Mouse (Mus musculus): ENCODE data around the gene Bspry. TPM values are rescaled to one million over a fixed set of nuclear protein-coding genes. Genes with fewer than 3 reads are reported as not detected.
"Not testable (repeated sequence)": the region's sequence is repeated elsewhere in the genome, so short reads cannot be mapped to it uniquely, and the experiment has no call there.

The Bspry gene
- polyA plus RNA-seq, 1 experiment from 2014 or later, result 1.4 TPM

DNA sequence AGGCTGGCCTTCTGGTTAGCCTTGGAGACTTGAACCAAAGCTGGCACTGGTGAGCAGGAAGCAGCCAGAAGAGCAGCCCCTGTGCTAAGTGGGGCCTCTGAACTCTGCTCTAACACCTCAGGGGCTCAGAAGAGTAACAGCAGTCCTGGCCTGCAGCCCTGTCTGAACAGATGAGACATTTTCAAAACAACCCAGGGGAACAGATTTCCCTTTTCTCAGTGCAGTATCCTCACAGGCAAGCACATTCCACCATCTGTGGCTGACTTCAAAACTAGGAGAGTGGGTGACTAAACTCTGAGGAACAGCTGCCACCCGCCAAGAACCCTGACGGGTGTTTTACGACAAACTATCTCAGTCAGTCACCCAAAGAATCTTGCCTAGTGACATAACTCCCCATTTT is 20.8 kb upstream of the Bspry start:
- ATAC-seq (replicated peaks; ENCODE audit: insufficient number of reproducible peaks, insufficient read depth, low FRiP score, low read depth), result no peak
- WGBS, result 73% methylated on average over 3 of the region's 3 CpGs
- no peak overlapping the region for H3K9ac ChIP-seq

GRCm38 (mm10) chr4:62460348-62460747 is 19.5 kb upstream of the Bspry start:
- Histone ChIP-seq H3K4me3 (no peak overlapping the region), H3K4me2 (no peak overlapping the region), H3K9ac (no peak overlapping the region), H3K9me3 (replicated peaks) (no peaks in the 10 kb centered on the region), H3K36me3 (no peaks in the 10 kb centered on the region), H3K4me1 (replicated peaks) (no peaks in the 10 kb centered on the region), H3K27me3 (no peaks in the 10 kb centered on the region), H3K27ac (no peak overlapping the region)
- 79% methylated on average over 8 of the region's 8 CpGs for WGBS
- ATAC-seq (replicated peaks; ENCODE audit: insufficient number of reproducible peaks, insufficient read depth, low FRiP score, low read depth), result no peak

More for the DNA sequence above, 20.8 kb upstream of the Bspry start:
- no peaks in the 10 kb centered on the region for H3K27me3 ChIP-seq
- H3K4me2 ChIP-seq, result no peak overlapping the region
- no peaks in the 10 kb centered on the region for H3K36me3 ChIP-seq
- no peaks in the 10 kb centered on the region for H3K9me3 ChIP-seq (replicated peaks)
- no peak overlapping the region for H3K4me3 ChIP-seq
- no peaks in the 10 kb centered on the region for H3K4me1 ChIP-seq (replicated peaks)
- no peak overlapping the region for H3K27ac ChIP-seq

DNA sequence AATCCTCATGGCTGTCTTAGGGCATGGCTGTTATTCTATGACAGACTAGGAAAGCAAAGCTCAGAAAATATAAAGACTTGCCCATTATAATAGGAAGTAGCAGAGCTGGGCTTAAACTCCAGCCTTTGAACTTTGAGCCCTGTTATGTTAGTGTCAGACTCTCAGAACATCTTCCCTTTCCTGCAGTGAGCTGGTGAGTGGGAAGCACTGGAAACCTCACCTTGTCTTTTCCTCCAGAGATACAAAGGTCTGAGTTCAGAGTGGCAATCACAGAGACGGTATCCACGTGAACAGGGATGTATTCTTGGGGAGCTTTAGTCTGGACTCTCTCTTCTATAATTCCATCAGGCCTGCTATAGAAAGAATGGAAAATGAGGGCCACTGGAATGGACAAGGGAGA is 16.7 kb upstream of the Bspry start:
- no peak overlapping the region for H3K27ac ChIP-seq
- no peaks in the 10 kb centered on the region for H3K4me1 ChIP-seq (replicated peaks)
- no peak overlapping the region for H3K9ac ChIP-seq
- no peak for ATAC-seq (replicated peaks; ENCODE audit: insufficient number of reproducible peaks, insufficient read depth, low FRiP score, low read depth)
- no peaks in the 10 kb centered on the region for H3K36me3 ChIP-seq
- no peaks in the 10 kb centered on the region for H3K27me3 ChIP-seq
- H3K9me3 ChIP-seq (replicated peaks), result no peaks in the 10 kb centered on the region
- no peak overlapping the region for H3K4me2 ChIP-seq
- H3K4me3 ChIP-seq, result no peak overlapping the region
- WGBS, result 79% methylated on average over 2 of the region's 2 CpGs

DNA sequence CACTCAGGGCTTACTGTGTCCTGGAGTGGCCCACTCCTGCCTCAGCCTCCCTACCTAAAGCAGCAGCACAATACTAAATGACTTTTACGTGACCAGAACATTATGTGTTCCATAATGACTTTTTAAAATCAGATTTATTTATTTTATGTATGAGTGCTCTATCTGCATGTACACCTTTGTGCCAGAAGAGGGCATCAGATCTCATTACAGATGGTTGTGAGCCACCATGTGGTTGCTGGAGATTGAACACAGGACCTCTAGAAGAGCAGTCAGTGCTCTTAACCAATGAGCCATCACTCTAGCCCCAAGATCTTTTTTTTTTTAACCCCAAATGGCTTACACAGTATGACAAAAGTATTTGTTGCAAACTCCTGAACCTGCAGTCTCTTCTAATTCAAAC is 11.7 kb upstream of the Bspry start:
- ATAC-seq (replicated peaks; ENCODE audit: insufficient number of reproducible peaks, insufficient read depth, low FRiP score, low read depth), result no peak
- 86% methylated on average over 1 of the region's 1 CpGs for WGBS
- no peak overlapping the region for H3K4me2 ChIP-seq
- H3K27me3 ChIP-seq, result no peaks in the 10 kb centered on the region
- no peak overlapping the region for H3K9ac ChIP-seq
- no peaks in the 10 kb centered on the region for H3K36me3 ChIP-seq
- H3K4me1 ChIP-seq (replicated peaks), result peaks cover 5% of the 10 kb centered on the region
- no peak overlapping the region for H3K4me3 ChIP-seq
- no peak overlapping the region for H3K27ac ChIP-seq
- 0 out of 2 replicates have a peak, but pooled peaks cover 3% of the 10 kb centered on the region for H3K9me3 ChIP-seq (replicated peaks)

- WGBS, result under 1% methylated on average over 30 of the region's 30 CpGs
- Histone ChIP-seq H3K9me3 (replicated peaks) (0 out of 2 replicates have a peak, but pooled peaks cover 3% of the 10 kb centered on the region), H3K4me1 (replicated peaks) (peaks cover 5% of the 10 kb centered on the region), H3K27me3 (no peaks in the 10 kb centered on the region), H3K9ac (peak within 1 kb of the TSS; percentile 67; the same call in 1 of the 2 replicates), H3K27ac (no peak within 1 kb of the TSS), H3K36me3 (no peaks in the 10 kb centered on the region), H3K4me3 (peak within 1 kb of the TSS; percentile 78), H3K4me2 (peak within 1 kb of the TSS; percentile 95)
- peak; percentile 81 for ATAC-seq (replicated peaks; ENCODE audit: insufficient number of reproducible peaks, insufficient read depth, low FRiP score, low read depth)
Measured at GRCm38 (mm10) chr4:62470598-62471051, 9.2 kb upstream of the Bspry start, which contains the start of gene Wdr31. Gene Wdr31 (minus strand): TSS chr4:62470896.

- Histone ChIP-seq H3K4me1 (replicated peaks) (peaks cover 5% of the 10 kb centered on the region), H3K4me2 (no peak overlapping the region), H3K36me3 (no peaks in the 10 kb centered on the region), H3K9me3 (replicated peaks) (0 out of 2 replicates have a peak, but pooled peaks cover 3% of the 10 kb centered on the region), H3K27ac (no peak overlapping the region), H3K9ac (no peak overlapping the region), H3K4me3 (no peak overlapping the region), H3K27me3 (peaks cover 3% of the 10 kb centered on the region; the same call in 1 of the 2 replicates)
- WGBS, result 81% methylated on average over 2 of the region's 2 CpGs
- no peak for ATAC-seq (replicated peaks; ENCODE audit: insufficient number of reproducible peaks, insufficient read depth, low FRiP score, low read depth)
Measured at GRCm38 (mm10) chr4:62472071-62472470, 7.8 kb upstream of the Bspry start.

- Histone ChIP-seq H3K36me3 (no peaks in the 10 kb centered on the region), H3K9me3 (replicated peaks) (no peaks in the 10 kb centered on the region), H3K27ac (no peak overlapping the region), H3K4me1 (replicated peaks) (peaks cover 15% of the 10 kb centered on the region), H3K4me2 (no peak overlapping the region), H3K4me3 (no peak overlapping the region), H3K27me3 (peaks cover 12% of the 10 kb centered on the region; the same call in 1 of the 2 replicates), H3K9ac (no peak overlapping the region)
- 87% methylated on average over 2 of the region's 2 CpGs for WGBS
- no peak for ATAC-seq (replicated peaks; ENCODE audit: insufficient number of reproducible peaks, insufficient read depth, low FRiP score, low read depth)
Measured at GRCm38 (mm10) chr4:62475131-62475530, 4.7 kb upstream of the Bspry start.

DNA sequence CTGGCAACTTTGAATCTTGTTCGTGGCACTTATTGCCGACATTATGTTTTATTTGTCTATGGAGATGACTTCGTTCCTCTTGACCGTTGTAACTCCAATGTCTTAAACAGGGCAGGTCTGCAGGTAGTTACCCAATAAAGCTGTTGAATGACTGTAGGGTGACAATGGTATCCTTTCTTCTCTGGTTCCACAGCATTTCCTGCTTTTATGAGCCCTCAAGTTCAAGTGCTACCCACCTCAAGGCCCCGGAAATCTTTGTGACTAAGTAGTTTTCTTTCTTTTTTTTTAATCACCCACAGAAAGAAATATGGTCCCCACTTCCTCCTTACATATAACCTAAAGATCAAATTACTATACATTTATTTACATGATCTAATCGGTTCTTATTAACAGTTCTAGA is 4.1 kb upstream of the Bspry start:
- WGBS, result 78% methylated on average over 6 of the region's 6 CpGs
- no peak overlapping the region for H3K27ac ChIP-seq
- H3K9me3 ChIP-seq (replicated peaks), result no peaks in the 10 kb centered on the region

DNA sequence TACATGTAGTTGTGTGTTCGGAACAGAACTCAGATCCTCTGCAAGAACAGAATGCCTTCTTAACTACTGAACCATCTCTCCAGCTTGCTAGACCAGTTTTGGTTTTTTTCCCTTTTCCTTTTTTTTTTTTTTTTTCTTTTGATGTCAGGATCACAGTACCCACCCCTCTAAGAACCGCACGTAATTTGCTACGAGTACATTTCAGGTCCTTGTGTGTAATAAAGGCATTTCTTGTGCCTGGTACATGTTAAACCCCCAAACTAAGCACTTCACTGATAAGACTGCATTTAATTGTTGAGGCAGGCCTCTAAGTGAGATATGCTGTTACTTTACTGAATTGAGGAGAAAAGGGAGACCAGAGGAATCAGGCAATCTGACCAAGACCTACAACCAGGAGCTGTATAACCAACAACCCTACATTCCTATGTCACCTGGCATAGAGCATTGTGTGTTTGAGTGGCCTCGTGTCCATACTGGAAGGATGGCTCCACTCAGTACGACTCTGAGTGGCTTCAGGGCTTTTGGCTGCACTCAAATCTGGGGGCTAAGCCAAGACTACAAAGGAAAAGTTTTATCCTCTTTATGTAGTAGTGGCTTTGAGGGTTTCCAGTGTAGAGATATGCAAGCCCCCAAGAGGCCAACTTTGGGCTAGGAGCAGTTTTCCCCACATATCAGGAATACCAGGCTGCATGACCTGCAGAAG is 2.2 kb upstream of the Bspry start:
- H3K9ac ChIP-seq, result no peak overlapping the region
- H3K27me3 ChIP-seq, result peaks cover 12% of the 10 kb centered on the region; the same call in 1 of the 2 replicates
- 75% methylated on average over 6 of the region's 6 CpGs for WGBS
- ATAC-seq (replicated peaks; ENCODE audit: insufficient number of reproducible peaks, insufficient read depth, low FRiP score, low read depth), result no peak
- H3K4me1 ChIP-seq (replicated peaks), result peaks cover 11% of the 10 kb centered on the region
- H3K36me3 ChIP-seq, result no peaks in the 10 kb centered on the region
- H3K4me2 ChIP-seq, result no peak overlapping the region
- H3K27ac ChIP-seq, result no peak overlapping the region
- H3K4me3 ChIP-seq, result no peak overlapping the region
- H3K9me3 ChIP-seq (replicated peaks), result no peaks in the 10 kb centered on the region

More for the DNA sequence above, 4.1 kb upstream of the Bspry start:
- H3K36me3 ChIP-seq, result no peaks in the 10 kb centered on the region
- peaks cover 11% of the 10 kb centered on the region for H3K4me1 ChIP-seq (replicated peaks)
- ATAC-seq (replicated peaks; ENCODE audit: insufficient number of reproducible peaks, insufficient read depth, low FRiP score, low read depth), result no peak
- H3K27me3 ChIP-seq, result peaks cover 12% of the 10 kb centered on the region; the same call in 1 of the 2 replicates
- H3K4me2 ChIP-seq, result no peak overlapping the region
- no peak overlapping the region for H3K4me3 ChIP-seq
- no peak overlapping the region for H3K9ac ChIP-seq

GRCm38 (mm10) chr4:62479593-62479936 is 288 bp upstream of the Bspry start:
- ATAC-seq (replicated peaks; ENCODE audit: insufficient number of reproducible peaks, insufficient read depth, low FRiP score, low read depth); H3K36me3 ChIP-seq; H3K9ac ChIP-seq; H3K27ac ChIP-seq; H3K9me3 ChIP-seq (replicated peaks): not testable (repeated sequence)
- Histone ChIP-seq H3K4me2 (peak overlapping the region; percentile 86), H3K27me3 (peaks cover 12% of the 10 kb centered on the region; the same call in 1 of the 2 replicates), H3K4me3 (peak overlapping the region; percentile 47), H3K4me1 (replicated peaks) (peaks cover 11% of the 10 kb centered on the region)
- WGBS, result 13% methylated on average over 11 of the region's 11 CpGs

GRCm38 (mm10) chr4:62480709-62481605 is 1.1 kb downstream of the Bspry start:
- Histone ChIP-seq H3K4me2 (peak overlapping the region; percentile 86; the same call in 1 of the 2 replicates), H3K4me1 (replicated peaks) (peaks cover 11% of the 10 kb centered on the region), H3K27me3 (peaks cover 12% of the 10 kb centered on the region; the same call in 1 of the 2 replicates), H3K4me3 (peak overlapping the region; percentile 47; the same call in 1 of the 2 replicates), H3K9me3 (replicated peaks) (no peaks in the 10 kb centered on the region), H3K9ac (no peak overlapping the region), H3K27ac (no peak overlapping the region), H3K36me3 (no peaks in the 10 kb centered on the region)
- WGBS, result 42% methylated on average over 10 of the region's 10 CpGs
- peak; percentile 21; the same call in 1 of the 2 replicates for ATAC-seq (replicated peaks; ENCODE audit: insufficient number of reproducible peaks, insufficient read depth, low FRiP score, low read depth)

All from heart, embryonic 15.5 days (tissue).